Mouse (Mus musculus) testis, adult 2 months (tissue): ENCODE data around the gene Ldlr.

ENCODE experiments used
- CTCF ChIP-seq: fragments of 200-500 bp; IDR thresholded peaks from 2 replicates; pipeline ENCODE4 v1.5.1; 2012; ENCODE audit warnings: low read depth, mild to moderate bottlenecking, inconsistent platforms, low read length, moderate library complexity; ENCODE audit not compliant: control insufficient read depth, insufficient read depth, insufficient replicate concordance
- POLR2A ChIP-seq: fragments of 200-500 bp; IDR thresholded peaks from 2 replicates; pipeline ENCODE4 v1.6.1; 2012; ENCODE audit warnings: low read depth, mild to moderate bottlenecking, inconsistent platforms, low read length, moderate library complexity; ENCODE audit not compliant: control insufficient read depth

DNA sequence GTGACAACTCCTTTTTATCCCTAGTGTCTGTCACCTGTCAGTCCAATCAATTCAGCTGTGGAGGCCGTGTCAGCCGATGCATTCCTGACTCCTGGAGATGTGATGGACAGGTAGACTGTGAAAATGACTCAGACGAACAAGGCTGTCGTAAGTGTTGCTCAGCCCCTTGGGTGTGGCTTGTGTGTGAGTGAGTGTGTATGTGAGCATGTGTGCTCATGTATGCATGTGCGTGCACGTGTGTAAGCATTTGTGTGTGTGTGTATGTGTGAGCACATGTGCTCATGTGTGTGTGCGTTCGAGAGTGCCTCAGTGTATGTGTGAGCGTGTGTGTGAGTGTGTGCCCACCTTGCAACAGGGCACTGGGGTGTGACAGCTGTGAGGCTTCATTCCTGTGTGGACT is 9.0 kb downstream of the Ldlr start:
- no peak for TF ChIP-seq CTCF
- TF ChIP-seq POLR2A, result no peak
